Mouse (Mus musculus) urinary bladder, postnatal 25 days (tissue): Measurements from ENCODE around the gene Scube1.

Experiments
- DNase-seq: peaks from one replicate; pipeline ENCODE4 v3.0.0; 2022; ENCODE audit warnings: low spot score

Scube1 gene

DNA sequence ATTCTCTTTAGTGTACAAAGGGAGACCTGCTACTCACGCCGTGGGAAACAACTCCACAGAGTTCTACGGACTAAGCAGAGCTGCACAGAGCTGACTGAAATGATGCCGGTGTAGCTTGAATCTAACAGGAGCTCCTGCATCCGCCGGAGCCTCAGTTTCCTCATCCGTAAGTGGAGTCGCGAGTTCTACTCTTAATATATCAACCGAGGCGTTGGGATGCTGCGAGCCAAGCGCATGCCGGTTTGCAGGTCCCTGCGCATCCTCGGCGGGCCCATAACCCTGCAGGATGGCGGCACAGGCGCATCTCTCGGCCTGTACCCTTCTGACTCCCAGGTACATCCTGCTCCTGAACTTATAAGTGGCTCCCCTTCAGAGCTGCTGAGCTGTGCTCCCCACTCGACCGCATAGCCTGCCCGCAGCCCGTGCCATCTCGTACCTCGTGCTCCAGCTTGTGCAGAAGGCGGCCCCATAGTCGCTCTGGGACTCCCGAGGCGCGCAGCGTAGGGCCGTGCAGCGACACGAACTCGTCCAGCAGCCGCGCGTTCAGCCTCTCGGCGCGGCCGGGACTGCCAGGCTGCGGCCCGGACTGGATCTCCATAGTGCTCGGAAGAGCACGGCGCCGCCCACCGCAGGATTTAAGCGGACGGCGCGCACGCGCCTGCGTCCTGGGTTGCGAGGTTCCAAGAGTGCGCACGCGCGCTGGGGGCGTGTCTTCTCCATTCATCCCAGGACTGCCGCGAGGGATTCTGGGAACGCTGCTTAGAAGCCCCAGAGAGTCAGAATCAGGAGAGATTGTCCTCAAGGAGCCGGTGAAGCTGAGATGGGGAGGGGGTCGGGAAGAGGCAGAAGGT, 130.1 kb downstream of the Scube1 start, which contains the start of gene Ttll12:
Ttll12 (minus strand) TSS at position 645 of the 851 bp plus-strand sequence.
- peak; percentile 92 for DNase-seq

DNA sequence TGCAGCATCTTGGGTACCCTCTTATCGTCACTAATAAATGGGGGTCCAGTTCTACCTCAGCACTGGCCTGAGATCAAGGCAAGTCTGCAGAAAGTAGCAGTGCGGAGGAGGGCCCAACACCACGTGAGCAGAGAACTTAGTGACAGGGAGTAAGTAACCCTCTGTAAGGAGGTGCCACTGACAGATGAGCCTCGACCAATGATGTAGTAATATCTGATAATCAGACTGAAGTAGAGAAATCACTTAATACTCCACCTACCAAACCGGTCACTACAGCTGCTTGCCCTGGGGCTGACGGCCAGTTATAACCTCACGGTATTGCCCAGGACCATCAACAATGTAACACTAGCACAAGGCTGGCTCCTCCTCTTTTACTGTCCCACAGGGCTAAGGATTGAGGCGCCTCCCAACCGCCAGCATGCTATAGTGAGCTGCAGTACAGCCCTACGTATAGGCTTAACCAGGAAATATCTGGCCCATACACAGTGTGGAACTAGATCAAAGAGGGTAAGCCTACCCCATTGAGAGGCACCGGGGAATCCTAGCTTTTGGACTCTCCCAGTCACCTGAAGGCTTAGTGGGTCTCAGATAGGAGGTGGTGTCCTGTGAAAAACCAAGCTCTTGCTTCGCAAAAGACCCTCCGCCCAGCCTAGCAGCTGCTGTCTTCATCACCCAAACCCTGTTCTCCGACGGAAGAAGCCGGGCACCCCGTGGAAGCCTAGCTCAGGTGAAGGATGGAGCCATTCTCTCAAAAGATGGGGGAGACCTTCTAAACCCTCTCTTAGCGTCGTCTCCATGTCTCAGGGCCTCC, 130.9 kb downstream of the Scube1 start:
- DNase-seq, result no peak

DNA sequence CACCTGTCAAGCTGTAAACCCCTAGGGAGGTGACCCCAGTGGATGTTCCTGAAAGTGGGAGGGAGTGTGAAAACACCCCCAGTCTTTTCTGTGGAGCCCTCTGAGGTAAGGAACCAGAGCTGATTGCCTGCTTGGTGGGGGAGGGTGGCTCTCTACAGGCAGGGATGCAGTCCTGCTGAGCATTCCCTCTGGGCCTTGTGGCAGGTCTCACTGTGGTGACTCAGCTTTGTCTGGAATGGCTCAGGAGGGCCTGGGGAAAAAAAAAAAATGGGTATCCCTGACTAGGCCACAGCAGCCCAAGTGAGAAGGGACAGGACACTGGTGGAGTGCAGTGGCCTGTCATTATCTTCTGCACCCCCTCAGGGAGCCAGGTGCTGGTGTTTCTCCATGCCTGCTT, 131.6 kb downstream of the Scube1 start:
- no peak for DNase-seq

DNA sequence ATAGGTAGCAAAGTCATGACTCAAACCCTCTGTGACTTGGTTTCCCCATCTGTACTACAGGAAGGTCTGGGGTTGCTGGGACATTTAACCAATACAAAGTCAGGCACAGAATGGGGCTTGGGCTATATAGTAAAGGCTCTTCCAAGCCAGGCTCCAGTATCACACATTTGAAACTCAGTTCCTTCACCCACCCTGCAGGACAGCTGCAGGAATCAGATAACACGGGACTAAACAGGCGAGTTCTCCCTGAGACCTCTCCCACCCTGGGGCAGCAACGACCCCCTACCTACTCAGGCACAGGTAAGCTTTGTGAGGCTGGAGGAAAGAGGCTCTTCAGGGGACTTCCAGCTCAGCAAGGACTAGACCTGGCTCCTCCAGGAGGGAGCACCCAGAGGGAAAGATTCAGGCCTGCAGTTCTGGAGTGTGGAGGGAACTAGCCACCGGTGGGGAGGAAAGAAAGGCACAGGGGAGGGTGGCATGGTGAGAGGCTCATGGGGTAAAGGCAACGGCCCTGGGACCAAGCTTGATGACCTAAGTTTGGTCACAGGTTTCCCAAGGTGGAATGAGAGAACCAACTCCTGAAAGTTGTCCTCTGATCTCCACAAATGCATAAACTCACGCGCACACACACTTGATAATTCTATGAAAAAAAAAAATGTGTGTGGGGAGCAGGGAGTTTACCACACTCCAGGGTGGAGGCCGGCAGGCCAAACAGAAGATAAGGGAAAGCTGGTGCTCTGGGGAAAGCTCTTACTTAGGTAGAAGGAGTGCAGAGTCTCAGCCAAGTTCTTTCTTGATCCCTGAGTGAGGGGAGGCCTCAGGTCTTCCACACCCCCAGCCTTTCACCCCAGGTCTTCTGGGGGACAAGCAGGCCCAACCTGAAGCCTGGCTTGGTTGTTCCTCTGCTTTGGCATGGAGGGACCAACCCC, 132.3 kb downstream of the Scube1 start:
- DNase-seq, result no peak

DNA sequence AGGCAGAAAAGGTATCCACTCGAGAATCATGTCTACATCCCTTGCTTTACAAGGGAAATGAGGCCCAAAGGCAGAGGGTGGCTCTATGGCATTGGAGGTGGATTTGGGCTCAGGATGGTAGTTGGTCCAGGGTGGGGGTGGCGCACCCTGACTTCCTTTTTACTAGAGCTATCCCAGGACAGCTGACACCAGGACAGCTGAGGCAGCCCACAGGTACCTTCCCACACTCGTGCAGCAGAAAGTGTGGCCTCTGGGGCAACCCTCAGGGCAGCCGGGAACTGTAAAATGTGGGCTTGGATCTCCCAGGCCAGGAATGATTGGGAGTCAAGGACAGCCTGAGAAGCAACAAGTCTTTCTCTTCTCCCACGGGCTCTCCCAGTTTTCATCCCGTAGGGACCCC, 133.1 kb downstream of the Scube1 start:
- DNase-seq, result no peak

DNA sequence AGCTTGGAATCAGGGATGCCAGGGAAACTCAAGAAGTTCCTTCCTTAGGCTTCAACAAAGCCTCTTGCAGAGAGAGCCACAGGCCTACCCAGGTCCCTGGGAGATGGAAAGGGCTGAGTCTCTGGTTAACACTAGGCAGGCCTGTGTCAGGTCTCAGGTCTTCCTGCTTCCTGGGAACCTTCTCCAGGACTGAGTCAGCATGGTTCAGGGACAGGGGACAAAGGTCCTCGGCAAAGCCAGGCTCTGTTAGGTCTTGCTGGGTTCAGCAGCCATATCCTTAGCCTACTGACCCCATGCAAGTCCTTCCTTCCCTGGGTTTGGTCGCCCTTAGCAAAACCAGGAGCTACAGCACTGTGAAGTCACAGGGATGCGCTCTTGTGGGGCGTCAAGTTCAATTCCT, 134.0 kb downstream of the Scube1 start:
- DNase-seq, result no peak

DNA sequence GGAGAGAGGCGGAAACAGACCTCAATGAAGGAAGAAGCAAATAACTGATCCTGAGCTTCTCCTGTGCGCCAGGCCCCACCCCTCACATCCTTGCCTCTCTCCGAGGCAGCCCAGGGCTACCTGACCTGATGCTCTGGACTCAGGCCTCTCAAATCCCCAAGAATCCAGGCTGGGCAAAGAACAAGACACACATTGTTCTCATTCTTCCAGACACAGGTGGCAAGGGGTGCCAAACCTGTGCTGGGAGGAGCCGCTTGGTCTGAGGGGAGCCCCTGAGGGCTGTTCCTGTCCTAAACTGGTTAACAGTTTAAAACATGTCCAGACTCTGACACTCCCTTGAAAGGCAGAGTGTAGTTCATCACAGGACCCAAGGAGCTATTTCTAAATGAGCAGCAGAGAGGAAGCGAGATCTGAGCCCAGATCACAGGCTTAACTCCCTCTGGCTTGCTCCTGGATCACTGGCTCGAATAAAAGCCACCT, 140.0 kb downstream of the Scube1 start:
- no peak for DNase-seq

DNA sequence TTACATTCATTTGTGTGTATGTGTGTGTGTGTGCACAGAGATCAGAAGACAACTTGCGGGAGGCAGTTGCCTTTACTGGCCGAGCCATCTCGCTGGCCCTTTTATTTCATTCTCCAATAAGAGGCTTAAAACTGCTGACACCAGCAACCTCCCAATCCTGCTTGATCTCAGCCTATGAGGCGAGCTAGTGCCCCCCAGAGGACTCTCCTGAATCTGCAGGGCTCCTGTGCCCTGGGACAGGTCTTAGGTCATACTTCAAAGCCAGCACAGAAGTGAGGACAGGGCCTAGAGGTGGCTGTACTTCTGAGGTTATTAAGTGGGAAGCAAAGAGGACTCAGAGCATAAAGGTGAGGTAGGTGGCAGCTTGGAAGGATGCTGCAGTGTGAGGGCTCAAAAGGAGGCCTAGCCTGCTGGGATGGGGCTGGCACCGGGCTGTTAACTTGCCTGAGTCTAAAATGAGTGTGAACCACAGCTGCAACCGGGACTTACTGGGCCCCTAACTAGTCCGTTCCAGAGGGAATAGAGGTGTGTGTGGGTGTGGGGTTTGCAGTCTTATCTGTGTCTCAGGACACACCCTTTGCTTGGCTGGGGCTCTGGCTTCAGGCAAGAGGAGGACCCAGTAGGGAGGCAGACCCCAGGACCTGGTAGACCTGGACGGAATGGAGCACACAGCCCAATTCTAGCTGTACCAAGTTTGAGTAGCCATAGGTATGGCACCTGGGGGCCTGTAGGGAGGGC, 141.2 kb downstream of the Scube1 start:
- DNase-seq, result peak; percentile 52

DNA sequence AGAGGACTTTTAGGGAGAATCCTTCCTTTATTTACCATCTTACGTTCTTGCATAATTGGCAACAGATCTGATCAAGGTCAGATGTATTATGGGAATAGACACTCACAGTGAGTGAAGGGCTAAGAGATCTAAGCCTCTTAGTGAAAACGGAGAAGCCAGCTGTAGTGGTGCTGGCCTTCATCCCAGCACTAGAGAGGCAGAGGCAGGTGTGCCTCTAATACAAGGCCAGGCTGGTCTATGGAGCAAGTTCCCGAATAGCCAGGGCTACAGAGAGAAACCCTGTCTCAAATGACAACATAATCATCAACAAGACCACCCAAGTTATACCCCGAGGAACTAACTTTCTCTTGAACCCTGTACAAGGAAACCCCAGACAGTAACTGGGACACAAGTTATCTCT, 141.9 kb downstream of the Scube1 start:
- no peak for DNase-seq

DNA sequence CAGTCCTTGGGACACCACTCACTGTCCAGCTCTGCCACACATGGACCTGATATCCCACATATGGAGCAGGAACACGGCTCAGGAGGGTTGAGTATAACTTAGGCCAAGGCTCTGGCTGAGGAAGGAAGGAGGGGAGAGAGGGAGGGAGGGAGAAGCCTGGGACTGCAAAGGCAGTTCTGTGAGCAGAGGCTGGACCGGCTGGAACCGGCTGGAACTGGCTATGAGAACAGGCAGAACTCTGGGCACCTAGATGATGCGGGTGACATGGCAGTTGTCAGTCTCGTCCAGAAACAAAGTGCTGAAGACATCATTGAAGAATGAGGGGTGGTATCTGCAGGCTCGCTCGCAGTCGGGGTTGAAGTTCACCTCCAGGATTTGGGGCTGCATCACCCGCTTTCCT, 148.2 kb downstream of the Scube1 start:
- DNase-seq, result no peak

DNA sequence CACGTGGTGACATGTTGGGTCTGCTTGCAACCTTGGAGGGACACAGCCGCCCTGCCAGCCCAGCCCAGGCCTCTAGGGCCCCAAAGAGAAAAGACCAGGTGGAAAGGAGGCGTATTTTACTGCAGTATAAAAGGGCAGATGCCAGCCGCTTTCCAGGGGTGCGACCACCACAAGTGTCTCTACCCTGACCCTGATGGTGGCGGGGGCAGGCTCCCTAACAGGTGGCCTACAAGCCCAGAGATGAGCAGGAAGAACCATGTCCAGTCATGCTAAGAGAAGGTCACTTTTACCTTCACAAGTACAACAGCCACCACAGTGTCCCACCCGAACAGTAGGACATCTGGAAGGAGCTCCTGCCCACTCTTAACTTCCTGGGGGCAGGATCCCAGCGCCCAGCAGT, 149.3 kb downstream of the Scube1 start:
- DNase-seq, result no peak

DNA sequence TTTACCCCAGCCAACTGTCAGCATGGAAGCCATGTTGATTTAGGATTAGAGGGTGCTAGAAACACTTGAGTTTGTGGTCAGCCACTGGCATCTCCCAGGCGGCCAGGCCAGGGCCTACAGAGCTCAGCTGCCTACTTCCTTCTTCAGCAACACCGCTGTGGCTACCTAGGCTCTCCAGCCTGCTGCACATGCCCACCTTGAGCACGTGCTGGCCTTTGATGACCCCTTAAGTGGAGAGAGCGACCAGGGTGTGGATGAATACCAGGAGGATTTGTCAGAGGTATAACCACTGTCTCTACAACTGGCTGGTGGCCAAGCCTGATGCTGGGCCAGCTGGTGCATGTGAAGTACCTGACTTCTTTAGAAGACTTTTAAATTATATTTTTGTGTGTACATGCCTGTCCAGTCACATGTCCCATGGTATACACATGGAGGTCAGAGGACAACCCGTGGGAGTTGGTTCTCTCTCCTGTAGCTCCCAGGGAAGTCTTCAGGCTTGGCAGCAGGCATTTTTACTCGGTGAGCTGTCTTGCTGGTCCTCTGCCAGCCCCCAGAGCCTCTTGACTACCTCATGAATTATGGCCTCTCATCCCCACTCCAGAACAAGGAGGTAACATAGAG, 150.0 kb downstream of the Scube1 start:
- DNase-seq, result peak; percentile 59

DNA sequence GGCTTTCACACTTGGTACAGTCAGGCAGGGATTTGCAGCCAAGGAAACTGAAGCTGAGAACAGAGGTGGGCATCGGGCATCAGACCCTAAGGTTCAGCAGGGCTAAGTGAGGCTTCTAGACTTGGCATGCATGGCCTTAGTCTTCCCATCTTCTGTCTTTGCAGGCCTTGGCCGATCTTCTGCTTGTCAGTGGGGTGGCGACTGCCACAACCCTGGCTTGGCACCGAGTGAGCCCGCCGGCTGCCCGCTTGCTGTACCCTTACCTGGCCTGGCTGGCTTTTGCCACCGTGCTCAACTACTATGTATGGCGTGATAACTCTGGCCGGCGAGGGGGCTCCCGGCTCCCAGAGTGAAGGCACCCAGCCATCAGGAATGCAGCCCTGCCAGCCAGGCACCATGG, 151.2 kb downstream of the Scube1 start:
- DNase-seq, result no peak

DNA sequence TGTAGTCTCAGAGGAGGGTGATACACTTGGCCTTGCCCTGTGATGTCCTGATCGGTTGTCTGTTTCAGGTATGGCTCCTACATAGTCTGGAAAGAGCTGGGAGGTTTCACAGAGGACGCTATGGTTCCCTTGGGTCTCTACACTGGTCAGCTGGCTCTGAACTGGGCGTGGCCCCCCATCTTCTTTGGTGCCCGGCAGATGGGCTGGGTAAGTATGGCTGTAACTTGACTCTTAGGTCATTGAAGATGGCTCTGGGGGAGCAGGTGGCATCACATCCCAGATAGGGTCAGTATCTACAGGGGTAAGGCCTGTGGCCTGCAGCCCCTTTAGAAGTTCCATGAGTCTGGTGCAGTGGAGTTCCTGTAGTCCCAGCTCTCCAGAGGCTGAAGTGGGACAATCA, 152.7 kb downstream of the Scube1 start:
- DNase-seq, result no peak

DNA sequence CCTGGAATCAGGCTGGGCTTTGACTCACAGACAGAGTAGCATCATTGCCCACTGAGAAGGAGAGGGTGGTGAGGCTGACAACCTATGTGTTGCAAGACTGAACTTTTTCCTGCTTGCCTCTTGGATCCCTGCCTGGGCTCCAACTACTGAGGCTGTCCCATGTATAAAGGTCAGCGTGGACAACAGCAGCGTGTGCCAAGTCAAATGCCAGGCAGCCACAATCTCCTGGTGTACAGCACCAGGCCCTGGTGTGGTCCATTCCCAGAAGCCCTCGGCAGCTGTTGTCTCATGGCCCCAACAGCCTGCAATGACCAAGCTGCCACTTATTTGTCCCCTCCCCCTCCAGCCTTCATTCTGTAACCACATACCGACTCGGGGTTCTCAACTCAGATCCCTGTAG, 153.2 kb downstream of the Scube1 start:
- no peak for DNase-seq

DNA sequence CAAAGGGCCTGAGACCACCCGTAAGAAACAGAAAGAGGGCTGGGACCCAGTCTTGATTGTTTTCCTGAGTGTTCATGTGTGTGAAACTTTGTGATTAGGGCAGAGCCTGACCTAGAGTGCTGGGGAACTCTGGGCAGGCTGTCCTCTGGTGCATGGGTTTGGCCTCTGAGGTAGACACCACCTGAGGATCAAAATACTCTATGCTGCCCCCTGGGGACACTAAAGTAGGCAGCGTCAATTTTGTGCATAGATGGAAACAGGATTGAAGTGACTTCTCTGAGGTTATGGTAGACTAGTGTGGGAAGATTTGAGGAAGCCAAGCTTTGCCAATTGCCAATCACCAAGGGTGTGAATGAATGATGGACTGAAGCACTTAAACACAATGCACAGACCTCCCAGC, 154.2 kb downstream of the Scube1 start:
- no peak for DNase-seq

DNA sequence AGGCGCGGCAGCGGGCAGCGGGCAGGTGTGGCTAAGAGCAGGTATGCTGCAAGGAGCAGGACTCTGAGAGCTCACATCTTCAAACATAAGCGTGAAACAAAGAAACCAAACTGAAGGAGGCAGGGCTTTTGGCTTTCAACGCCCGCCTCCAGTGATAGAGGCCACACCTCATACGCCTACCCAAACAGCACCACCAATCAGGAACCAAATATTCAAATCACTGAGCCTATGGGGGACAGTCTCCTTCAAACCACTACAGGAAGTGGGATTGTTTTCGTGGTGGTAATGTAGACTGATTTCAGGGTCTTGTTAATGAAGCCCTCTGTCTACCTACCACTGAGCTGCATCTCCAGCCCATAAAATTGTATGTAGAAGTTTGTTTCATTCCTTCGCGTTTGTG, 155.1 kb downstream of the Scube1 start:
- no peak for DNase-seq

DNA sequence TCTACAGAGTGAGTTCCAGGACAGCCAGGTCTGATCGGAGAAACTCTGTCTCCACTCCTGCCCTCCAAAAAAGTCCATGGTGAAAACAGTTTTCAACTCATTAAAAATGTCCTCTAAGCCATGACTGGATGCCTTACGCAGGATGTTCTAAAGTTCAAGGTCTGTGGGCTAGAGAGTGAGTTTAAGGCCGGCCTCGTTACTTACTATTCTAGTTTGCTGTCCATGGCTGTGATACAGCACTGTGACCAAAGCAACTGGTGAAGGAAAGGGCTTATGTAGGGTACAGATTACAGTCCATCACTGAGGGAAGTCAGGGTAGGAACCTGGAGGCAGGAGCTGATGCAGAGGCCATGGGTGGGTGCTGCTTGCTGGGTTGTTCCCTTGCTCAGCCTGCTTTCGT, 156.3 kb downstream of the Scube1 start:
- no peak for DNase-seq

DNA sequence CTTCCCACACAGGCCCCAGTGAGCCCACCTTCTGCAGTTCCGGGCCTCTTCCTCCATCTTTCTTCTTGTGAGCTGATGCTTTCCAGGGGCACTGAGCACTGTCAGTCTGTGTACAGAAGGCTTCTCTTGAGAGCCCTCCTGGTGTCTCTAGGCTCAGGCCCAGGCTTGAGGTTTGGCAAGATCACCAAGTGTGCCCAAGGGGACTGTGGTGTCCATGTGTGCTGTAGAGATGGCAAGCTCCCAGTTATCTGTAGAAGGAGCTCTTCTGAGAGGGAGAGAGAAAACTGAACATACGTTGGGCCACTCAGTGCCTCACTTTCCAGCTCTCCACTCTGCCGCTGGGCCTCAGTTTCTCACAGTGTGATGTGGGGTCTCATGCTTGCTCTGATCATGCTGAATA, 157.1 kb downstream of the Scube1 start:
- no peak for DNase-seq

DNA sequence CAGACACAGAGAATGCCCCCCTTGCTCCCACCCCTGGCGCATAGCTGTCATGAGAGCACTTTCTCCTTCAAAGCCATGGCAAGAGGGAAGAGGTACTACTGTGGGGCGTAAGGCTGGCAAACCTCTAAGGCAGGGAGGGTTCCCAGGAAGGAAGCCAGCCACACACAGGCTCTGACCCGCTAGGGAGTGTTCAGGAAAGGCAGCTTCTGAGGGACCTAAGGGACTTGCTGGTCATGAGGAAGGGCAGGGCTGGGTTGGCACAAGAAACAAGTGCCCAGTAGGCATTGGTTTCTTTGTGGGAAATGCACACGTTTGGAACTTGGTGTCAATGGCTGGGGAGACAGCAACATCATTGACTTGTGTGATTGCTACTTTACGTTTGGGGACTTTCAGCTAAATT, 158.8 kb downstream of the Scube1 start:
- DNase-seq, result no peak

DNA sequence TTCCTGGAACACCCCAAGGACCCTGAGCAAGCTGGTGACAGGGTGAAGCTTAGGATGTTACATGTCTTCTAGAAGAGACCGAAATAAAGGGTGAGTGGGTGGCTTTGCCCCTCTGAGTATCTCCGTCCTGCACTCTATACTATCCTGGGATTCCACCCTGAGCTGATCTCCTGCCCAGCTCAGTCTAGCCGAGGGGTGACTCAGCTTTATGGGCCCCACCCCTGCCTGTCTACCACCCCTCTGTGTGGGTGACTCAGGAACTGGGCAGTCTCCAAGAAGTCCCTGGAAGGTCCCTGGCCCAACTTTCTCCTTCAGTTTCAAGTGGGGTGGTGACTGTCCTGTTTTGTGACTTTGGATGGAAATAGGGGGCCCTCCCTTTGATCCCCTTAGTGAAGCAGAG, 159.4 kb downstream of the Scube1 start:
- peak; percentile 58 for DNase-seq
